Mouse (Mus musculus) forebrain, embryonic 12.5 days (tissue): ENCODE results near the gene Slc29a1. TPM values are rescaled to one million over a fixed set of nuclear protein-coding genes. Genes with fewer than 3 reads are reported as not detected.

Source experiments
- ATAC-seq: fragments of 200-750 bp; cut with Nextera tagmentation; 2 replicates; pipeline ENCODE4 v1.8.0; 2017; ENCODE audit warnings: moderate TSS enrichment; ENCODE audit not compliant: low FRiP score
- H3K27ac ChIP-seq: fragments of 300-500 bp; sonication (generic); 2 replicates; pipeline ENCODE4 v1.5.1; 2016; ENCODE audit warnings: mild to moderate bottlenecking
- H3K27me3 ChIP-seq: fragments of 300-500 bp; sonication (generic); 2 replicates; pipeline ENCODE4 v1.6.1; 2016; ENCODE audit warnings: mild to moderate bottlenecking
- H3K36me3 ChIP-seq: fragments of 300-500 bp; sonication (generic); replicated peaks from 2 replicates; pipeline ENCODE4 v1.6.1; 2016; ENCODE audit warnings: mild to moderate bottlenecking
- H3K4me1 ChIP-seq: fragments of 300-500 bp; sonication (generic); 2 replicates; pipeline ENCODE4 v1.6.1; 2016
- H3K4me2 ChIP-seq: fragments of 300-500 bp; sonication (generic); 2 replicates; pipeline ENCODE4 v1.6.1; 2016; ENCODE audit warnings: mild to moderate bottlenecking, moderate library complexity
- H3K4me3 ChIP-seq: fragments of 300-500 bp; sonication (generic); replicated peaks from 2 replicates; pipeline ENCODE4 v1.5.1; 2016; ENCODE audit warnings: mild to moderate bottlenecking
- H3K9ac ChIP-seq: fragments of 300-500 bp; sonication (generic); 2 replicates; pipeline ENCODE4 v1.6.1; 2016; ENCODE audit warnings: mild to moderate bottlenecking
- H3K9me3 ChIP-seq: fragments of 300-500 bp; sonication (generic); 2 replicates; pipeline ENCODE4 v1.6.1; 2016
- WGBS: fragments of 180-500 bp; shearing (Covaris S2); methylation state at CpG from one replicate; pipeline ENCODE4 v1.1.7; 2016; 5-methylcytosine and 5-hydroxymethylcytosine counted together
- polyA plus RNA-seq: library from polyadenylated mRNA; unstranded; fragments of >200 nt; fragmentation: Nextera tagmentation; extraction: Ambion mirVana; gene quantifications from 2 replicates; pipeline ENCODE4 v1.2.1, GENCODE M21; 2016

Gene Slc29a1
- polyA plus RNA-seq, 1 experiment from 2014 or later: 50.2 TPM

GRCm38 (mm10) chr17:45542705-45543104 is 56.7 kb downstream of the Slc29a1 start:
- Histone ChIP-seq H3K27ac (no peak overlapping the region), H3K36me3 (peaks cover 25% of the 10 kb centered on the region), H3K9ac (no peak overlapping the region), H3K4me2 (no peak overlapping the region), H3K4me3 (no peak overlapping the region), H3K27me3 (peaks cover 85% of the 10 kb centered on the region), H3K9me3 (no peaks in the 10 kb centered on the region), H3K4me1 (peaks cover 31% of the 10 kb centered on the region)
- ATAC-seq: no peak
- 78% methylated on average over 2 of the region's 2 CpGs for WGBS

- peaks cover 30% of the 10 kb centered on the region for H3K4me1 ChIP-seq
- no peak overlapping the region for H3K4me2 ChIP-seq
- WGBS: 36% methylated on average over 6 of the region's 6 CpGs
- H3K27ac ChIP-seq: no peak overlapping the region
- H3K9me3 ChIP-seq: no peaks in the 10 kb centered on the region
- H3K27me3 ChIP-seq: peaks cover 83% of the 10 kb centered on the region
- no peak overlapping the region for H3K9ac ChIP-seq
- peaks cover 25% of the 10 kb centered on the region for H3K36me3 ChIP-seq
- ATAC-seq: no peak
- H3K4me3 ChIP-seq: no peak overlapping the region
Measured at GRCm38 (mm10) chr17:45542129-45542528, 57.3 kb downstream of the Slc29a1 start.

DNA sequence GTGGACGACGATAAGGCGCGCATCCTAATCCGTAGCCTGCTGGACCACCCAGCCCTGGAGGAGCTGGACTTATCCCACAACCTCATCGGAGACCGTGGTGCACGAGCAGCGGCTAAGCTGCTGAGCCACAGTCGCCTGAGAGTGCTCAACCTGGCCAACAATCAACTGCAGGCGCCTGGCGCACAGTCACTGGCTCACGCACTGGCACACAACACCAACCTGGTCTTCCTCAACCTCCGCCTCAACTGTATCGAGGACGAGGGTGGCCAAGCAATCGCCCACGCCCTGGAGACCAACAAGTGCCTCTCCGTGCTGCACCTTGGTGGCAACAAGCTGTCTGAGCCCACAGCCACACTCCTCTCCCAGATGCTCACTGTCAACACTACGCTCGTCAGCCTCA is 59.7 kb downstream of the Slc29a1 start:
- Histone ChIP-seq H3K9me3 (no peaks in the 10 kb centered on the region), H3K4me2 (no peak overlapping the region), H3K27ac (no peak overlapping the region), H3K36me3 (peaks cover 3% of the 10 kb centered on the region), H3K27me3 (peaks cover 82% of the 10 kb centered on the region), H3K4me3 (no peak overlapping the region), H3K4me1 (peaks cover 15% of the 10 kb centered on the region), H3K9ac (no peak overlapping the region)
- no peak for ATAC-seq
- WGBS: 82% methylated on average over 21 of the region's 21 CpGs

DNA sequence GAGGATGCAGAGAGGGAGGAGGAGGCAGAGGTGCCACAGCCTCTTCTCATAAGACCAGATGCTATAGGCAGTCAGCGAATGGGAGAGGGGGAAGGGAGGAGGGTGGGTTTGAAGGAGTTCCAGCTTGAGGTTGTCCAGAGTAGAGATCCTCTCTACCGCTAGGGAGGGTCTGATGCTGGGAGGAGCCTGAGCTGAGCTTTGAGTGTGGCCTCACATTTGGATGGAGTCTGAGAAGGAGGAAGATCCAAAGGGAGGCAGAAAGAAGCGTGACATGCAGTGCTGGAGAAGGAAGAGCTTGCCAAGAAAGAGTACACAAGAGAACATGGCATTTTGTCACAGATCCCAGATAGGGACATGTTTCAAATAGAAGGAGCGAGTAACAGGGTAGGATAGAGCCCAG is 61.0 kb downstream of the Slc29a1 start:
- H3K27ac ChIP-seq: no peak overlapping the region
- WGBS: 65% methylated on average over 4 of the region's 4 CpGs
- H3K4me3 ChIP-seq: no peak overlapping the region
- no peak for ATAC-seq
- no peak overlapping the region for H3K4me2 ChIP-seq
- H3K9me3 ChIP-seq: no peaks in the 10 kb centered on the region
- no peak overlapping the region for H3K9ac ChIP-seq
- peaks cover 82% of the 10 kb centered on the region for H3K27me3 ChIP-seq
- no peaks in the 10 kb centered on the region for H3K36me3 ChIP-seq
- H3K4me1 ChIP-seq: peaks cover 2% of the 10 kb centered on the region; the same call in 1 of the 2 replicates

GRCm38 (mm10) chr17:45536264-45536663 is 63.1 kb downstream of the Slc29a1 start:
- H3K4me3 ChIP-seq: no peak overlapping the region
- peaks cover 77% of the 10 kb centered on the region for H3K27me3 ChIP-seq
- no peak overlapping the region for H3K4me2 ChIP-seq
- H3K9ac ChIP-seq: no peak overlapping the region
- H3K36me3 ChIP-seq: no peaks in the 10 kb centered on the region
- H3K9me3 ChIP-seq: no peaks in the 10 kb centered on the region
- ATAC-seq: no peak; the same call in 1 of the 2 replicates
- WGBS: 13% methylated on average over 5 of the region's 5 CpGs
- no peaks in the 10 kb centered on the region for H3K4me1 ChIP-seq
- no peak overlapping the region for H3K27ac ChIP-seq

Other genes starting within 250 kb of the Slc29a1 start
- 79.9 and 82.6 TPM in 2 replicates for gene Cdc5l, start 165.9 kb downstream of the Slc29a1 start, polyA plus RNA-seq
- 1.1 and 1.8 TPM in 2 replicates for gene Spats1, start 124.2 kb downstream of the Slc29a1 start, polyA plus RNA-seq
- 22.8 and 26.5 TPM in 2 replicates for gene Aars2, start 92.8 kb downstream of the Slc29a1 start, polyA plus RNA-seq
- 1.1 and 2.4 TPM in 2 replicates for gene Tcte1, start 76.2 kb downstream of the Slc29a1 start, polyA plus RNA-seq
- 8.5 and 13.4 TPM in 2 replicates for gene Tmem151b, start 49.9 kb downstream of the Slc29a1 start, polyA plus RNA-seq
- gene Nfkbie, start 43.9 kb downstream of the Slc29a1 start, polyA plus RNA-seq: 5.5 and 5.7 TPM in 2 replicates
- 91.0 and 91.7 TPM in 2 replicates for gene Slc35b2, start 35.7 kb downstream of the Slc29a1 start, polyA plus RNA-seq
- 1,580 and 1,603 TPM in 2 replicates for gene Hsp90ab1, start 26.3 kb downstream of the Slc29a1 start, polyA plus RNA-seq
- gene Mymx, start 2.5 kb upstream of the Slc29a1 start, polyA plus RNA-seq: 0.24 TPM in 1 of 2 replicates, not detected in the other
- gene Capn11, start 59.7 kb upstream of the Slc29a1 start, polyA plus RNA-seq: 0.76 and 1.1 TPM in 2 replicates
- gene Mrpl14, start 86.7 kb upstream of the Slc29a1 start, polyA plus RNA-seq: 98.8 and 112 TPM in 2 replicates
- 85.7 and 89.3 TPM in 2 replicates for gene Tmem63b, start 87.3 kb upstream of the Slc29a1 start, polyA plus RNA-seq
- gene 1600014C23Rik, start 134.2 kb upstream of the Slc29a1 start, polyA plus RNA-seq: 0.83 TPM in 1 of 2 replicates, not detected in the other